Mouse (Mus musculus): ENCODE results near the gene Gm20388.

- TF ChIP-seq CTCF (IDR thresholded peaks at IDR 0.05; ENCODE audit: low read depth) (no peak), EP300 (IDR thresholded peaks at IDR 0.05; ENCODE audit: low read depth) (no peak)
Measured at GRCm38 (mm10) chr8:122739102-122739725, 2828.6 kb downstream of the Gm20388 start.

Measured in liver, embryonic 14.5 days (tissue).